Mouse (Mus musculus) central nervous system, embryonic 11.5 days (tissue): Measurements from ENCODE around the gene Dgat2. TPM values are rescaled to one million over a fixed set of nuclear protein-coding genes. Genes with fewer than 3 reads are reported as not detected.

Source experiments
- polyA plus RNA-seq: library from polyadenylated mRNA; depleted of rRNA; stranded (reverse); fragments of >200 nt; gene quantifications from 2 replicates; pipeline ENCODE4 v1.2.3, GENCODE M21; 2012; rRNA removed

Gene Dgat2
- polyA plus RNA-seq: 6.6 and 8.2 TPM in 2 replicates

DNA sequence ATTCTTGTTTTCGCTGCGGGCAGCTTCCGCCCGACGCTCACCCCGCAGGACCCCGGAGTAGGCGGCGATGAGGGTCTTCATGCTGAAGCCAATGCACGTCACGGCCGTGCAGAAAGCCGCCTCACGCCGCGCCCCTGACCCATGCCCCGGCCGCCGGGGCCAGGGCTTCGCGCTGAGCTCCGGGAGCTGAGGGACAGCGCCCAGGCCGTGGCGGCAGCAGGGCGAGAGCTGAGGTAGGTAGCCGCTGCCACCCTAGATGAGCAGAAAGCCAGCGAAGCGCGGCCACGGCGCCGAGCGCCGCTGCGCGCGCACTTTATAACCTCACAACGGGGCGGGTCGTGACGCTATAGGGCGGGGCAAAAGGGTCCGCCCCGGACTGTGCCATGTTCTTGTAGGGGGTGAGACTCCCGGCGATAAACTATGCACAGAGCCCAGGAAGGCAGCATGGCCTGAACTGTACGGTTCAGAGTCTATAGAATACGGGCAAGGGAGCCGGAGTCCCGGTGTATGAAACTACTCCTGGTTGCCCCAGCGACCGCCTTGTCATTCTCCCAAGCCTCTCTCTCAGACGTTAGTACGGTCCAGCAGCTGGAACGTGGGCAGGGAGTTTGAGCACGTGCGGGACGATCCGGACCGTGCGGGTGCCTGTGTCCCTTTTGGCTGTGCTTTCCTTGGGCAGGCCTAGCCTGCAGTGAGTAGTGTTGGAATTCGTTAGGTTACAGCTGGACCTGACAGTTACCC, at the start of gene Dgat2:
TSS of gene Dgat2 (minus strand) at position 288 of the 741 bp plus-strand sequence.

GRCm38 (mm10) chr7:99140984-99141918, 41.3 kb downstream of the Dgat2 start, which contains the start of gene Uvrag:
Gene Uvrag (minus strand): TSS chr7:99141141.

Other genes starting within 250 kb of the Dgat2 start
- 8.5 and 9.6 TPM in 2 replicates for gene Uvrag, start 41.6 kb downstream of the Dgat2 start, polyA plus RNA-seq
- 3.7 and 5.2 TPM in 2 replicates for gene Mogat2, start 55.9 kb upstream of the Dgat2 start, polyA plus RNA-seq
- gene Map6, start 84.7 kb upstream of the Dgat2 start, polyA plus RNA-seq: 35.1 and 46.6 TPM in 2 replicates
- 323 and 538 TPM in 2 replicates for gene Serpinh1, start 170.5 kb upstream of the Dgat2 start, polyA plus RNA-seq
- 14.5 and 23.2 TPM in 2 replicates for gene Gdpd5, start 198.7 kb upstream of the Dgat2 start, polyA plus RNA-seq